Mouse (Mus musculus) urinary bladder, adult 18-20 months (tissue): ENCODE results near the gene Comt.

Source experiments
- DNase-seq, 2 experiments: peaks; one replicate each; pipeline ENCODE4 v3.0.0; 2022; ENCODE audit warnings: low spot score in 2 of 2, mixed read lengths in 2 of 2

Gene Comt

GRCm38 (mm10) chr16:18357977-18358376 lies 68.7 kb downstream of the Comt start:
- DNase-seq, result no peak

GRCm38 (mm10) chr16:18356961-18357360 lies 69.7 kb downstream of the Comt start:
- no peak for DNase-seq
